Mouse (Mus musculus) telencephalon, adult 2 months (tissue): Measurements from ENCODE around the gene Ube2s.
A peak's percentile ranks its signal among the peaks of the same experiment; 100 is the strongest.
"Not testable (repeated sequence)": the region's sequence is repeated elsewhere in the genome, so short reads cannot be mapped to it uniquely, and the experiment has no call there.

Experiments used
- DNase-seq: peaks from one replicate; pipeline ENCODE4 v3.0.0-alpha.2; 2011; ENCODE audit warnings: low read depth, low spot score

Ube2s gene

GRCm38 (mm10) chr7:4812303-4813104 lies at the start of gene Ube2s:
Gene Ube2s (minus strand): TSS chr7:4812590.
- peak; percentile 100 for DNase-seq

GRCm38 (mm10) chr7:4860926-4861325 lies 48.5 kb upstream of the Ube2s start:
- DNase-seq: not testable (repeated sequence)

- DNase-seq: no peak
Measured at GRCm38 (mm10) chr7:4859418-4859978, 47.1 kb upstream of the Ube2s start.

- DNase-seq: no peak
Measured at GRCm38 (mm10) chr7:4857321-4857720, 44.9 kb upstream of the Ube2s start.

- DNase-seq: no peak
Measured at GRCm38 (mm10) chr7:4856508-4856907, 44.1 kb upstream of the Ube2s start.

GRCm38 (mm10) chr7:4853613-4854012 lies 41.2 kb upstream of the Ube2s start:
- no peak for DNase-seq

GRCm38 (mm10) chr7:4851315-4851688 lies 38.9 kb upstream of the Ube2s start:
- DNase-seq: no peak

- DNase-seq: no peak
Measured at GRCm38 (mm10) chr7:4850621-4851314, 38.4 kb upstream of the Ube2s start.

- DNase-seq: no peak
Measured at GRCm38 (mm10) chr7:4849372-4849771, 37.0 kb upstream of the Ube2s start.

- peak; percentile 93 for DNase-seq
Measured at GRCm38 (mm10) chr7:4844917-4845309, 32.5 kb upstream of the Ube2s start.

GRCm38 (mm10) chr7:4844245-4844916 lies 32.0 kb upstream of the Ube2s start, which contains the start of gene Shisa7:
Gene Shisa7 (minus strand): TSS chr7:4844696.
- no peak for DNase-seq

GRCm38 (mm10) chr7:4843604-4844244 lies 31.3 kb upstream of the Ube2s start:
- peak; percentile 67 for DNase-seq

GRCm38 (mm10) chr7:4842634-4843131 lies 30.3 kb upstream of the Ube2s start:
- DNase-seq: peak; percentile 50

GRCm38 (mm10) chr7:4842077-4842476 lies 29.7 kb upstream of the Ube2s start:
- peak; percentile 44 for DNase-seq

- DNase-seq: no peak
Measured at GRCm38 (mm10) chr7:4837639-4838038, 25.2 kb upstream of the Ube2s start.

GRCm38 (mm10) chr7:4836351-4836792 lies 24.0 kb upstream of the Ube2s start:
- no peak for DNase-seq

- no peak for DNase-seq
Measured at GRCm38 (mm10) chr7:4835631-4836327, 23.4 kb upstream of the Ube2s start.

GRCm38 (mm10) chr7:4830476-4830875 lies 18.1 kb upstream of the Ube2s start:
- DNase-seq: no peak

- no peak for DNase-seq
Measured at GRCm38 (mm10) chr7:4825365-4825764, 13.0 kb upstream of the Ube2s start.

GRCm38 (mm10) chr7:4822162-4822907 lies 9.9 kb upstream of the Ube2s start:
- DNase-seq: no peak
